Mouse (Mus musculus) liver, embryonic 16.5 days (tissue): ENCODE data around the gene Fzd4. TPM values are rescaled to one million over a fixed set of nuclear protein-coding genes. Genes with fewer than 3 reads are reported as not detected.

Experiments used
- ATAC-seq: fragments of 200-750 bp; cut with Nextera tagmentation; 2 replicates; pipeline ENCODE4 v1.8.0; 2017; ENCODE audit warnings: low read depth, mild to moderate bottlenecking, moderate number of reproducible peaks, moderate library complexity
- H3K27ac ChIP-seq: fragments of 300-500 bp; sonication (generic); 2 replicates; pipeline ENCODE4 v1.5.1; 2014; ENCODE audit warnings: mild to moderate bottlenecking, low read length
- H3K27me3 ChIP-seq: fragments of 300-500 bp; sonication (generic); 2 replicates; pipeline ENCODE4 v1.6.1; 2014; ENCODE audit warnings: low read depth, low read length, mixed read lengths; ENCODE audit not compliant: control insufficient read depth, insufficient read depth
- H3K36me3 ChIP-seq: fragments of 300-500 bp; sonication (generic); 2 replicates; pipeline ENCODE4 v1.6.1; 2014; ENCODE audit warnings: mild to moderate bottlenecking; ENCODE audit not compliant: control insufficient read depth, insufficient read depth
- H3K4me1 ChIP-seq: fragments of 300-500 bp; sonication (generic); 2 replicates; pipeline ENCODE4 v1.6.1; 2014; ENCODE audit warnings: low read depth, low read length, mixed read lengths; ENCODE audit not compliant: control insufficient read depth
- H3K4me2 ChIP-seq: fragments of 300-500 bp; sonication (generic); 2 replicates; pipeline ENCODE4 v1.6.1; 2014; ENCODE audit warnings: low read depth, low read length, mixed read lengths
- H3K4me3 ChIP-seq: fragments of 300-500 bp; sonication (generic); 2 replicates; pipeline ENCODE4 v1.5.1; 2014; ENCODE audit warnings: low read depth, mild to moderate bottlenecking, low read length
- H3K9ac ChIP-seq: fragments of 300-500 bp; sonication (generic); 2 replicates; pipeline ENCODE4 v1.6.1; 2014; ENCODE audit warnings: low read depth, low read length
- H3K9me3 ChIP-seq: fragments of 300-500 bp; sonication (generic); replicated peaks from 2 replicates; pipeline ENCODE4 v1.6.1; 2016; ENCODE audit warnings: low read length; ENCODE audit not compliant: control insufficient read depth
- WGBS: fragments of 180-500 bp; shearing (Covaris S2); extraction: QIAGEN DNeasy Blood & Tissue Kit; methylation state at CpG from one replicate; pipeline ENCODE4 v1.1.7; 2014; ENCODE audit not compliant: insufficient replicate concordance; 5-methylcytosine and 5-hydroxymethylcytosine counted together
- polyA plus RNA-seq: library from polyadenylated mRNA; unstranded; fragments of >200 nt; fragmentation: Nextera tagmentation; extraction: Ambion mirVana; gene quantifications from 2 replicates; pipeline ENCODE4 v1.2.1, GENCODE M21; 2015

The Fzd4 gene
- polyA plus RNA-seq, 1 experiment from 2014 or later, result 2.6 TPM

- H3K27ac ChIP-seq, result no peak overlapping the region
- no peak for ATAC-seq
- H3K9me3 ChIP-seq, result no peaks in the 10 kb centered on the region
- WGBS, result 43% methylated on average over 1 of the region's 1 CpGs
- peaks cover 34% of the 10 kb centered on the region for H3K27me3 ChIP-seq
- no peak overlapping the region for H3K9ac ChIP-seq
- no peaks in the 10 kb centered on the region; the same call in 1 of the 2 replicates for H3K36me3 ChIP-seq
- H3K4me1 ChIP-seq, result peaks cover 4% of the 10 kb centered on the region
- H3K4me2 ChIP-seq, result peak overlapping the region; percentile 36
- peak overlapping the region; percentile 28 for H3K4me3 ChIP-seq
Measured at GRCm38 (mm10) chr7:89406011-89406410, 1.9 kb downstream of the Fzd4 start.

GRCm38 (mm10) chr7:89407006-89407940 lies 3.1 kb downstream of the Fzd4 start:
- H3K9ac ChIP-seq, result no peak overlapping the region
- no peaks in the 10 kb centered on the region; the same call in 1 of the 2 replicates for H3K36me3 ChIP-seq
- H3K4me3 ChIP-seq, result no peak overlapping the region
- no peak overlapping the region for H3K27ac ChIP-seq
- peaks cover 34% of the 10 kb centered on the region for H3K27me3 ChIP-seq
- WGBS, result 73% methylated on average over 24 of the region's 24 CpGs
- no peaks in the 10 kb centered on the region for H3K9me3 ChIP-seq
- ATAC-seq, result no peak
- peaks cover 4% of the 10 kb centered on the region for H3K4me1 ChIP-seq
- no peak overlapping the region for H3K4me2 ChIP-seq

GRCm38 (mm10) chr7:89410294-89410693 lies 6.1 kb downstream of the Fzd4 start:
- Histone ChIP-seq H3K9ac (no peak overlapping the region), H3K27me3 (peaks cover 4% of the 10 kb centered on the region), H3K27ac (no peak overlapping the region), H3K36me3 (no peaks in the 10 kb centered on the region; the same call in 1 of the 2 replicates), H3K4me3 (no peak overlapping the region), H3K4me2 (no peak overlapping the region), H3K9me3 (no peaks in the 10 kb centered on the region), H3K4me1 (peaks cover 4% of the 10 kb centered on the region)
- ATAC-seq, result no peak
- 62% methylated on average over 4 of the region's 4 CpGs for WGBS

- Histone ChIP-seq H3K27me3 (no peaks in the 10 kb centered on the region), H3K36me3 (no peaks in the 10 kb centered on the region; the same call in 1 of the 2 replicates), H3K9ac (no peak overlapping the region), H3K4me2 (no peak overlapping the region), H3K9me3 (no peaks in the 10 kb centered on the region), H3K4me1 (peaks cover 4% of the 10 kb centered on the region), H3K4me3 (no peak overlapping the region), H3K27ac (no peak overlapping the region)
- WGBS, result 29% methylated on average over 3 of the region's 3 CpGs
- peak; percentile 51 for ATAC-seq
Measured at GRCm38 (mm10) chr7:89411346-89411745, 7.2 kb downstream of the Fzd4 start.

- no peak overlapping the region for H3K9ac ChIP-seq
- H3K4me3 ChIP-seq, result no peak overlapping the region
- H3K4me2 ChIP-seq, result no peak overlapping the region
- H3K27ac ChIP-seq, result no peak overlapping the region
- H3K27me3 ChIP-seq, result no peaks in the 10 kb centered on the region
- H3K36me3 ChIP-seq, result no peaks in the 10 kb centered on the region; the same call in 1 of the 2 replicates
- 40% methylated on average over 7 of the region's 7 CpGs for WGBS
- no peak for ATAC-seq
- H3K9me3 ChIP-seq, result no peaks in the 10 kb centered on the region
- peaks cover 4% of the 10 kb centered on the region for H3K4me1 ChIP-seq
Measured at GRCm38 (mm10) chr7:89412094-89412493, 7.9 kb downstream of the Fzd4 start.

GRCm38 (mm10) chr7:89416027-89416426 lies 11.9 kb downstream of the Fzd4 start:
- Histone ChIP-seq H3K4me2 (no peak overlapping the region), H3K27ac (no peak overlapping the region), H3K27me3 (no peaks in the 10 kb centered on the region), H3K4me1 (no peaks in the 10 kb centered on the region), H3K9me3 (no peaks in the 10 kb centered on the region), H3K4me3 (no peak overlapping the region), H3K36me3 (no peaks in the 10 kb centered on the region), H3K9ac (no peak overlapping the region)
- 34% methylated on average over 4 of the region's 4 CpGs for WGBS
- no peak for ATAC-seq

GRCm38 (mm10) chr7:89417707-89418106 lies 13.6 kb downstream of the Fzd4 start:
- H3K4me2 ChIP-seq, result no peak overlapping the region
- H3K9ac ChIP-seq, result no peak overlapping the region
- no peaks in the 10 kb centered on the region for H3K27me3 ChIP-seq
- H3K27ac ChIP-seq, result no peak overlapping the region
- 0 out of 2 replicates have a peak, but pooled peaks have one; percentile 27 for ATAC-seq
- no peaks in the 10 kb centered on the region for H3K9me3 ChIP-seq
- H3K4me1 ChIP-seq, result no peaks in the 10 kb centered on the region
- no peaks in the 10 kb centered on the region for H3K36me3 ChIP-seq
- 47% methylated on average over 2 of the region's 2 CpGs for WGBS
- no peak overlapping the region for H3K4me3 ChIP-seq

- no peak for ATAC-seq
- Histone ChIP-seq H3K27ac (no peak overlapping the region), H3K4me3 (no peak overlapping the region), H3K27me3 (no peaks in the 10 kb centered on the region), H3K9ac (no peak overlapping the region), H3K4me2 (no peak overlapping the region), H3K36me3 (no peaks in the 10 kb centered on the region), H3K4me1 (no peaks in the 10 kb centered on the region), H3K9me3 (no peaks in the 10 kb centered on the region)
- WGBS, result 57% methylated on average over 8 of the region's 8 CpGs
Measured at GRCm38 (mm10) chr7:89418127-89418653, 14.0 kb downstream of the Fzd4 start.
